Mouse (Mus musculus) kidney, adult 2 months (tissue): Measurements from ENCODE around the gene 4930558K02Rik. TPM values are rescaled to one million over a fixed set of nuclear protein-coding genes. Genes with fewer than 3 reads are reported as not detected.

Experiments
- DNase-seq: peaks from one replicate; pipeline ENCODE4 v3.0.0; 2021
- H3K27ac ChIP-seq: fragments of 200-500 bp; 2 replicates; pipeline ENCODE4 v1.5.1; 2012; ENCODE audit warnings: low read depth, low read length, control low read depth, inconsistent platforms; ENCODE audit not compliant: insufficient read depth
- H3K27me3 ChIP-seq: fragments of 200-500 bp; replicated peaks from 2 replicates; pipeline ENCODE4 v1.6.1; 2012; ENCODE audit warnings: mild to moderate bottlenecking, moderate library complexity, low read length, inconsistent platforms; ENCODE audit not compliant: control insufficient read depth, insufficient read depth
- H3K36me3 ChIP-seq: fragments of 200-500 bp; 2 replicates; pipeline ENCODE4 v1.6.1; 2012; ENCODE audit warnings: mild to moderate bottlenecking, moderate library complexity, low read length, inconsistent platforms; ENCODE audit not compliant: control insufficient read depth, insufficient read depth
- H3K4me1 ChIP-seq: fragments of 200-500 bp; 2 replicates; pipeline ENCODE4 v1.6.1; 2011; ENCODE audit warnings: low read length; ENCODE audit not compliant: control insufficient read depth, insufficient read depth
- H3K4me3 ChIP-seq: fragments of 200-500 bp; 2 replicates; pipeline ENCODE4 v1.5.1; 2011; ENCODE audit warnings: mild to moderate bottlenecking, low read depth, low read length, control low read depth; ENCODE audit not compliant: insufficient read depth
- CTCF ChIP-seq: fragments of 200-500 bp; conservative IDR thresholded peaks from 2 replicates; pipeline ENCODE4 v1.5.1; 2011; ENCODE audit warnings: low read depth, mild to moderate bottlenecking, control low read depth, low read length, moderate library complexity, mixed read lengths; ENCODE audit not compliant: insufficient read depth, insufficient read length
- POLR2A ChIP-seq: fragments of 200-500 bp; IDR thresholded peaks from one replicate; pipeline ENCODE4 v1.6.1; 2011; ENCODE audit warnings: low read depth, low read length, control low read depth
- WGBS: fragments of 180-500 bp; shearing (Covaris S2); methylation state at CpG from one replicate; pipeline ENCODE4 v1.1.7; 2018; 5-methylcytosine and 5-hydroxymethylcytosine counted together
- polyA plus RNA-seq: library from polyadenylated mRNA; depleted of rRNA; stranded (reverse); fragments of >200 nt; gene quantifications from 2 replicates; pipeline ENCODE4 v1.2.3, GENCODE M21; 2012

4930558K02Rik gene
- polyA plus RNA-seq, 1 experiment = not detected

DNA sequence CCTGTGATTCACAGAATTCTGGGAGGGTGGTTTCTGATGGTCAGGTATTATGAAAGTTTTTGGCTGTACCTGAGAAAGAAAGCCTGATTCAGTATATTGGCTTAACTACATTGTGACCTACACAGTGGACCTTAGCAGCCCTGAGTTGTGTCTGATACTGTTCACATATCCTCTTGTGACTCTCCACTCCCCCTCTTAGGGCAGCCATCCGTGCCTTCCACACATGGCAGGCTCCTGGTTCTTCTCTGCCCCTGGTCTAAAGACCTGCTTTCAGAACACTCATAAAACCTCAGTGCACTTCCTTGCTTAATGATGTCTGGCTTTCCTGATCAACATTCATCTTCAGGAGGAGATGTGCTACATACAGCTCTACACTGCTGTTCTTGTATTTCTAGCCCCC is 26.8 kb downstream of the 4930558K02Rik start:
- H3K4me1 ChIP-seq = no peaks in the 10 kb centered on the region
- no peaks in the 10 kb centered on the region for H3K36me3 ChIP-seq
- no peak for DNase-seq
- no peak overlapping the region for H3K4me3 ChIP-seq
- H3K27me3 ChIP-seq = no peaks in the 10 kb centered on the region
- WGBS = 32% methylated on average over 1 of the region's 1 CpGs
- H3K27ac ChIP-seq = no peak overlapping the region
- TF ChIP-seq POLR2A = no peak
- TF ChIP-seq CTCF = no peak

DNA sequence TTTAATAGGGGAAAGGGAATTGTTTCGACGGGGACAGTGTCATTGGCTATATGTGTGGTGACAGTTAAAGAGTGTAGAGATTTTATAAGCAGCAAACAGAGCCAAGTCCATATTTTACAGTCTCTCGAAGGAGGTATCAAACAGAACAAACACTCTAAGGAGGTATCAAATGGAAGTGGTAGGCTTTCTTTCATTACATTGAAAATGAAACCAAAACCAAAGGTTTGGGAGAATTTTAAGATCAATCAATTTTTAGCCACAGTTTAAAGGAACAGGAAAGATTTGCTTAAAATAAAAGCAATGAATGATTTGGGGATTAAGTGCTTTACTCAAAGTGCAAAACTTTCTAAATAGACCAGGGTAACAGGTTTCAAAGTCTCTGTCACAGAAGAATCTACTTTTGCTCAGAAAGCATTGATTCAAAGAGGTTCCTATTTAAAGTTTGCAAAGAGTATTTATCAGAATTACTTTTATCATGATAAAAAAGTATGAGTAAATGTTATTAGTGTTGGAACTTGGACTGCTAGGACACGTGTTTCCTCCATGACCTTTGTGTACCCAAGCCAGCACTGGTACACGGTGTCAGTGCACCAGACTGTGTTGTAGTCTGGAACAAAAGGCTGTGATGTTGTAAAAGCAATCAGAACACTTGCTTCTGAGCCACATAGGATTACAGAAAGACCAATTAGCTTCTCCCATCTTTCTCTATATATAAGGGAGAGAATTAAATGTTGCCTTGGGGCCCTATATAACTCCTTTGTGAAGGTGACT is 28.2 kb downstream of the 4930558K02Rik start:
- Histone ChIP-seq H3K27me3 (no peaks in the 10 kb centered on the region), H3K4me1 (no peaks in the 10 kb centered on the region), H3K4me3 (no peak overlapping the region), H3K27ac (no peak overlapping the region), H3K36me3 (no peaks in the 10 kb centered on the region)
- 62% methylated on average over 5 of the region's 5 CpGs for whole genome bisulfite sequencing
- no peak for TF ChIP-seq POLR2A
- TF ChIP-seq CTCF = no peak
- no peak for DNase-seq

DNA sequence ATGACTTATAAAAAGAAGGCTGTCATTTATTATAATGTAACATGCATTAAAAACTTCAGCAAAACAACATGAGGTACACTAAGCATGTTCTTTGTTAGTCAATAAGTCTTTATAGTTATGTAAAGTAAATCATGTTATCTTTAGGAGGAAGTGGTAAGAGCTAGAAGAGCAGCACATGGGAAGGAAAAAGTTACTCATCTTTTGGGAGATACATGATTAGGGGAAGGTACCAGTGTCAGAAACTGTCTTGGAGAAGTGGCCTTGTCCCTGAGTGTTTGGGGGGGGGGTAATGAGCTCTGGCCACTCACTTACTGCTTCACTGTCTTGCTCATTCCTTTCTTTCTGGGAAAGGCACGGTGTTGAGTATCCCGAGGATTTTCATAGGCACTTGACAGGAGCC is 37.4 kb downstream of the 4930558K02Rik start:
- DNase-seq = no peak
- no peaks in the 10 kb centered on the region for H3K4me1 ChIP-seq
- H3K27ac ChIP-seq = no peak overlapping the region
- 86% methylated on average over 2 of the region's 2 CpGs for WGBS
- H3K27me3 ChIP-seq = no peaks in the 10 kb centered on the region
- H3K4me3 ChIP-seq = no peak overlapping the region
- no peaks in the 10 kb centered on the region for H3K36me3 ChIP-seq
- TF ChIP-seq CTCF (no peak), POLR2A (no peak)

DNA sequence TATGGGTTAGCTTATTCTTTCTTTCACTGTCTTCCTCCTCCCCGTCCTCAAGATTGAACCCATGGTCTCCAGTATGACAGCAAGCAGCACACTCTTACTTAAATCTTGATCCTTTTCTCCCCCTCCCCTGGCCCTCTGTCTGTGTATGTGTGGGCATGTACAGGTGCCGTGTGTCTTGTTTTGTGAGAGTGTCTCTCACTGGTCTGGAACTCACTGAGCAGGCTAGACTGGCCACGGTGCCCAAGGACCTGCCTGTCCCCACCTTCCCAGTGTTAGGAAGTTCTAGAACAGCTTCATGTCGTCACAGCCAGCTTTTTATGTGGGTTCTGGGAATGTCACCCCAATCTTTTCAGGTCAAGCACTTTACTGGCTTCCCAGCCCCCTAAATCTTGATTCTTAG is 47.1 kb downstream of the 4930558K02Rik start:
- no peaks in the 10 kb centered on the region for H3K4me1 ChIP-seq
- no peak for DNase-seq
- TF ChIP-seq CTCF (no peak), POLR2A (no peak)
- H3K27me3 ChIP-seq = no peaks in the 10 kb centered on the region
- 76% methylated on average over 4 of the region's 4 CpGs for WGBS
- no peaks in the 10 kb centered on the region for H3K36me3 ChIP-seq
- no peak overlapping the region for H3K4me3 ChIP-seq
- no peak overlapping the region for H3K27ac ChIP-seq

DNA sequence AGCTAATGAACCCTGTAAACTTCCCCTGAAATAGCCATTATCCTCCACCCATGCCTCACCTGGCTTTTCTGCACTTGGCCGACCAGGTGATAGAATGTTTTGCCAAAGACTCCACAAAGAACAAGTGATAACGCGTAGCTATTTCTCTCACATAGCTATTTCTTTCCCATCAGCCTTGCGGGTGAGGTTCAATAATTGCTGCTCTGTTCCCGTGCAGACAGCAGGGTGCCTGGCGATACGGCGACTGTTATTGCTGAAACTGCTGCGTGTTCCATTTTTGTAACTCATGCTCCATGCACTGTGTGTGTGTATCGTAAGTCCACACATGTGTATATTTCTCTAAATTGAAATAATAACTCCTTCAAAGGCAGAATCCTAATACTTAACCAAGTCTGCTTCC is 47.6 kb downstream of the 4930558K02Rik start:
- TF ChIP-seq POLR2A (no peak), CTCF (no peak)
- WGBS = 82% methylated on average over 10 of the region's 10 CpGs

DNA sequence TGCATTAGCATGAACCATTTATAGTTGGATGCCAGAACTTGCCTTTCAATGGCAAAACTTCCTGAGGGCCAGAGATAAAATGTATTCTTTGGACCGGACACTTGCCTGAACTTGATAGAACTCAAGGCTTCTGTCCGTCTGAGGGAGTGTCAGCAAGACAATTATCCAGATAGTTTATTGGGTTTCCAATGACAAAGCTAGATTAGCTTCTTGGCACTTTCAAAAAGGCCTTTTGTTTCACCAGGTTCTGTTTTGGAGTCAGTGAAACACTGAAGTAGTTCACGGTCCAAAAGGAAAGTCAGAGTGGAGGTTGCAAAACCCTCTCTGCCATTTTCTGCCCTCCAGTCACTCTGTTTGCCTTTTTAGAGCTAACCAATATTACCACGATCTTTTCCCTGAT is 48.1 kb downstream of the 4930558K02Rik start:
- WGBS = 59% methylated on average over 4 of the region's 4 CpGs
- TF ChIP-seq POLR2A (no peak), CTCF (no peak)

More for the DNA sequence above, 47.6 kb downstream of the 4930558K02Rik start:
- no peak overlapping the region for H3K4me3 ChIP-seq
- no peaks in the 10 kb centered on the region for H3K36me3 ChIP-seq
- H3K4me1 ChIP-seq = no peaks in the 10 kb centered on the region
- DNase-seq = no peak
- no peaks in the 10 kb centered on the region for H3K27me3 ChIP-seq
- H3K27ac ChIP-seq = no peak overlapping the region

DNA sequence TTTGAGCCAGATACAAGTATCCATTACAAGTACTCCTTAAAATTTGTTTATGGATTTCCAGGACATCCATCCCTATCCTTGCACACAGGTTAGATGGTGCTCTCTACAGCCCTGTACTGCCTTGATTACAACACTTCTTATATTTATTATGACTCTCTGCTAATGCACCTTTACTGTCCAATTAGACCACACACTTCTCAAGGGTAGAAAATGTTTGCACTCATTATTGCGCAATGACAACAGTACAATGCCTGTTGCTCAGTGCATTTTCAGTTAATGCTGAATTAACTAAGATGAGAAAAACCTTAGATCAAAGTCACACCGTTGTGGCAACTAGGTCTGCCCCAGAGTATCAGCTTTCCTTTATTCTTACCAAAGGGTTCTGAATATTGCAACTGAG is 51.5 kb downstream of the 4930558K02Rik start:
- Histone ChIP-seq H3K4me3 (no peak overlapping the region), H3K4me1 (no peaks in the 10 kb centered on the region), H3K36me3 (no peaks in the 10 kb centered on the region), H3K27me3 (no peaks in the 10 kb centered on the region), H3K27ac (no peak overlapping the region)
- DNase-seq = no peak
- 81% methylated on average over 2 of the region's 2 CpGs for WGBS
- TF ChIP-seq CTCF (no peak), POLR2A (no peak)

More for the DNA sequence above, 48.1 kb downstream of the 4930558K02Rik start:
- Histone ChIP-seq H3K36me3 (no peaks in the 10 kb centered on the region), H3K4me1 (no peaks in the 10 kb centered on the region), H3K4me3 (no peak overlapping the region), H3K27me3 (no peaks in the 10 kb centered on the region), H3K27ac (no peak overlapping the region)
- DNase-seq = no peak

DNA sequence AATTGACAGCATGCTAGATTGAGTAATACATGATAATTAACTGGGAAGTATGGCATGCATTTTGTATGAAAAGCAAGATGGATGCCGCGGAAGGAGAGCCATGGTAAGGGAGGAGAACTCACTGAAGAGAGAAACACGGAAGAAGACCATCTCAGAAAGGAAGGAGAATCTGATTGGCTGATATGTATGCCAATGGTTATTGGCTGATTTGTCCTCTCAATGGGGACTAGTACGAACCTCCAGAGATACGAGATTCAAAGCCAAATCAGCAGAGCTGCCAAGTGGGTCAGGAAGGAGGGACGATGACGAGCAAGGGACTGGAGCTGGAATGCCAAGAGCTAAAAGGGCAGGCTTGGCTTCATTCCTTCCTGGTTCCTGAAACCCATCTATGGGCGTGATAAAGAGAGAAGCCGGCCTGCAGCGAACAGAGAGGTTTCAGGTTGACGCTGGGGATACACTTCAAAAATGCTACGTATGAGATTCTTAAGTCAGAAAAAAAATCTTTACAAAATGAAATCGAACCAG is 54.1 kb downstream of the 4930558K02Rik start:
- Histone ChIP-seq H3K4me1 (no peaks in the 10 kb centered on the region), H3K4me3 (no peak overlapping the region), H3K27ac (no peak overlapping the region), H3K27me3 (no peaks in the 10 kb centered on the region), H3K36me3 (no peaks in the 10 kb centered on the region)
- no peak for DNase-seq
- no peak for TF ChIP-seq POLR2A
- no peak for TF ChIP-seq CTCF
- 85% methylated on average over 13 of the region's 13 CpGs for WGBS
